Mouse (Mus musculus): ENCODE data around the gene Gucy2g.
"Not testable (repeated sequence)": the region's sequence is repeated elsewhere in the genome, so short reads cannot be mapped to it uniquely, and the experiment has no call there.

Gucy2g gene

GRCm38 (mm10) chr19:55158606-55159005 lies 82.4 kb downstream of the Gucy2g start:
- no peak for DNase-seq

- DNase-seq, result no peak
Observed at GRCm38 (mm10) chr19:55157029-55157428, 84.0 kb downstream of the Gucy2g start.

DNA sequence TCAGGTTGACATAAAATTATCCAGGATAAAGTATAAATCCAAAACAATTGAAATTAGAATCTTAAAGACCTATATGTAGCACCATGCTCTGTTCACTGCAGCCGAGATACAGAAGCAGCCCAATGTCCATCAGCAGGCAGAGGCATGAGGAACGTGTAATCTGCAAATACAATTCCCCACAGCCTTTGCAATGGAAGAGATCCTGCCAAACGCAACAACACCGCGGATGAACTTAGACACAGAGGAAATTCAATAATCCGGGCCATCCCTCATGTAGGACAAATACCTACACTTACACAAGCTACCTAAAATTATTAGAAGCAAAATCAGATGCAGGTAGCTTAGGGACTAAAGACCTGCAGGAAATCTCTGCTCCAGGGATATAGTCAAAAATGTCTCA lies 88.1 kb downstream of the Gucy2g start:
- DNase-seq, result no peak

GRCm38 (mm10) chr19:55152274-55152673 lies 88.8 kb downstream of the Gucy2g start:
- not testable (repeated sequence) for DNase-seq

DNA sequence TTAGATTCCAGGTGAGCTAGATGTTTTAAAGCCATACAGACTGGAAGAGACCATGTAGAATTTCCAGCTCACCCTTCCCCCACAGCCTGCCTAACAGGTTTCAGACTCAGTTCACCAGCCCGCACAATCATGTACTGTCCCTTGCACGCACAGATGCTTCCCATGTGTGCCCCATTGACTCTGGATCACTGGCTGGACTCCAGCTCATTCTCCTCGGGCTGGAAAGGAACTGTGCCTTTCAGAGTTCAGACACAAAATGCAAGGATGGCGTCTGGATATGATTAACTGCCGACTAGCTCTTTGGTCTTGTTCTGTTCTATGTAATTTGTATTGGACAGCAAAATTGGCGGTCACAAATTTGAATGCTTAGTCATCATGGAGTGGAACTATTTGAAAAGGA lies 91.4 kb downstream of the Gucy2g start:
- DNase-seq, result no peak

GRCm38 (mm10) chr19:55148109-55148508 lies 92.9 kb downstream of the Gucy2g start:
- no peak for DNase-seq

All from thymus, postnatal 25 days (tissue).